Mouse (Mus musculus) olfactory bulb, adult 2 months (tissue): Measurements from ENCODE around the gene Rnf150. TPM values are rescaled to one million over a fixed set of nuclear protein-coding genes. Genes with fewer than 3 reads are reported as not detected.

ENCODE experiments used
- H3K27ac ChIP-seq: fragments of 200-500 bp; 2 replicates; pipeline ENCODE4 v1.5.1; 2012; ENCODE audit warnings: low read depth, low read length; ENCODE audit not compliant: insufficient read depth
- H3K4me1 ChIP-seq: fragments of 200-500 bp; 2 replicates; pipeline ENCODE4 v1.6.1; 2012; ENCODE audit warnings: low read length; ENCODE audit not compliant: control insufficient read depth, insufficient read depth
- H3K4me3 ChIP-seq: fragments of 200-500 bp; 2 replicates; pipeline ENCODE4 v1.5.1; 2012; ENCODE audit warnings: mild to moderate bottlenecking, low read depth, low read length, moderate library complexity; ENCODE audit not compliant: insufficient read depth
- CTCF ChIP-seq: fragments of 200-500 bp; IDR thresholded peaks from 2 replicates; pipeline ENCODE4 v1.5.1; 2012; ENCODE audit warnings: low read depth, mild to moderate bottlenecking, low read length, moderate library complexity; ENCODE audit not compliant: insufficient read depth
- POLR2A ChIP-seq: fragments of 200-500 bp; IDR thresholded peaks from 2 replicates; pipeline ENCODE4 v1.6.1; 2012; ENCODE audit warnings: mild to moderate bottlenecking, low read depth, low read length, moderate library complexity; ENCODE audit not compliant: insufficient read depth
- WGBS: fragments of 180-500 bp; shearing (Covaris S2); methylation state at CpG from one replicate; pipeline ENCODE4 v1.1.7; 2018; 5-methylcytosine and 5-hydroxymethylcytosine counted together
- polyA plus RNA-seq: library from polyadenylated mRNA; stranded (reverse); fragments of >200 nt; gene quantifications from 2 replicates; pipeline ENCODE4 v1.2.4, GENCODE M21; 2012; ENCODE audit warnings: low replicate concordance; ENCODE audit not compliant: missing spikeins, insufficient read depth, insufficient read length

Gene Rnf150
- polyA plus RNA-seq, 1 experiment, result not detected

GRCm38 (mm10) chr8:83082251-83082650 is 219.1 kb downstream of the Rnf150 start:
- TF ChIP-seq CTCF (no peak), POLR2A (no peak)
- 81% methylated on average over 7 of the region's 7 CpGs for WGBS
- Histone ChIP-seq H3K4me3 (no peak overlapping the region), H3K27ac (no peak overlapping the region), H3K4me1 (no peaks in the 10 kb centered on the region)

- no peak overlapping the region for H3K4me3 ChIP-seq
- TF ChIP-seq POLR2A, result no peak
- no peak for TF ChIP-seq CTCF
- 77% methylated on average over 6 of the region's 6 CpGs for WGBS
- H3K4me1 ChIP-seq, result no peaks in the 10 kb centered on the region
- H3K27ac ChIP-seq, result no peak overlapping the region
These were observed 220.3 kb downstream of the Rnf150 start for GRCm38 (mm10) chr8:83083452-83083851.

GRCm38 (mm10) chr8:83085581-83085980 is 222.4 kb downstream of the Rnf150 start:
- H3K4me1 ChIP-seq, result no peaks in the 10 kb centered on the region
- no peak overlapping the region for H3K4me3 ChIP-seq
- H3K27ac ChIP-seq, result no peak overlapping the region
- whole genome bisulfite sequencing, result 82% methylated on average over 3 of the region's 3 CpGs
- TF ChIP-seq CTCF (no peak), POLR2A (no peak)

- H3K4me3 ChIP-seq, result no peak overlapping the region
- H3K4me1 ChIP-seq, result no peaks in the 10 kb centered on the region
- no peak for TF ChIP-seq CTCF
- TF ChIP-seq POLR2A, result no peak
- no peak overlapping the region for H3K27ac ChIP-seq
- 92% methylated on average over 8 of the region's 8 CpGs for WGBS
These were observed 223.5 kb downstream of the Rnf150 start for GRCm38 (mm10) chr8:83086625-83087024.

GRCm38 (mm10) chr8:83087604-83088003 is 224.4 kb downstream of the Rnf150 start:
- H3K4me1 ChIP-seq, result no peaks in the 10 kb centered on the region
- TF ChIP-seq POLR2A, result no peak
- TF ChIP-seq CTCF, result no peak
- H3K4me3 ChIP-seq, result no peak overlapping the region
- H3K27ac ChIP-seq, result no peak overlapping the region

- Histone ChIP-seq H3K4me1 (no peaks in the 10 kb centered on the region), H3K27ac (no peak overlapping the region), H3K4me3 (no peak overlapping the region)
- 87% methylated on average over 6 of the region's 6 CpGs for WGBS
- TF ChIP-seq CTCF (no peak), POLR2A (no peak)
These were observed 225.0 kb downstream of the Rnf150 start for GRCm38 (mm10) chr8:83088156-83088555.

- no peak overlapping the region for H3K27ac ChIP-seq
- H3K4me1 ChIP-seq, result peaks cover 2% of the 10 kb centered on the region; the same call in 1 of the 2 replicates
- no peak for TF ChIP-seq CTCF
- TF ChIP-seq POLR2A, result no peak
- 23% methylated on average over 10 of the region's 10 CpGs for WGBS
- H3K4me3 ChIP-seq, result no peak overlapping the region
These were observed 226.3 kb downstream of the Rnf150 start for GRCm38 (mm10) chr8:83089336-83089986.

GRCm38 (mm10) chr8:83090446-83090845 is 227.3 kb downstream of the Rnf150 start:
- TF ChIP-seq POLR2A (no peak), CTCF (no peak)
- Histone ChIP-seq H3K4me1 (peaks cover 2% of the 10 kb centered on the region; the same call in 1 of the 2 replicates), H3K27ac (no peak overlapping the region), H3K4me3 (no peak overlapping the region)
- WGBS, result 86% methylated on average over 4 of the region's 4 CpGs

GRCm38 (mm10) chr8:83100041-83100440 is 236.9 kb downstream of the Rnf150 start:
- Histone ChIP-seq H3K4me1 (no peaks in the 10 kb centered on the region), H3K4me3 (no peak overlapping the region), H3K27ac (no peak overlapping the region)
- TF ChIP-seq CTCF, result no peak
- TF ChIP-seq POLR2A, result no peak
- 56% methylated on average over 1 of the region's 1 CpGs for WGBS

GRCm38 (mm10) chr8:83102957-83103510 is 239.9 kb downstream of the Rnf150 start:
- TF ChIP-seq CTCF, result no peak
- no peak for TF ChIP-seq POLR2A
- H3K27ac ChIP-seq, result no peak overlapping the region
- WGBS, result 57% methylated on average over 7 of the region's 7 CpGs
- H3K4me1 ChIP-seq, result no peaks in the 10 kb centered on the region
- H3K4me3 ChIP-seq, result no peak overlapping the region

- no peak overlapping the region for H3K27ac ChIP-seq
- no peak overlapping the region for H3K4me3 ChIP-seq
- 95% methylated on average over 2 of the region's 2 CpGs for WGBS
- TF ChIP-seq POLR2A (no peak), CTCF (no peak)
- no peaks in the 10 kb centered on the region for H3K4me1 ChIP-seq
These were observed 240.8 kb downstream of the Rnf150 start for GRCm38 (mm10) chr8:83103968-83104367.
